Mouse (Mus musculus) skeletal muscle tissue, adult 2 months (tissue): ENCODE measurements around the gene Zfp61.
A peak's percentile ranks its signal among the peaks of the same experiment; 100 is the strongest.

Experiments used
- DNase-seq: peaks from one replicate; pipeline ENCODE4 v3.0.0-alpha.2; 2012; ENCODE audit warnings: low read depth, low spot score

Gene Zfp61

DNA sequence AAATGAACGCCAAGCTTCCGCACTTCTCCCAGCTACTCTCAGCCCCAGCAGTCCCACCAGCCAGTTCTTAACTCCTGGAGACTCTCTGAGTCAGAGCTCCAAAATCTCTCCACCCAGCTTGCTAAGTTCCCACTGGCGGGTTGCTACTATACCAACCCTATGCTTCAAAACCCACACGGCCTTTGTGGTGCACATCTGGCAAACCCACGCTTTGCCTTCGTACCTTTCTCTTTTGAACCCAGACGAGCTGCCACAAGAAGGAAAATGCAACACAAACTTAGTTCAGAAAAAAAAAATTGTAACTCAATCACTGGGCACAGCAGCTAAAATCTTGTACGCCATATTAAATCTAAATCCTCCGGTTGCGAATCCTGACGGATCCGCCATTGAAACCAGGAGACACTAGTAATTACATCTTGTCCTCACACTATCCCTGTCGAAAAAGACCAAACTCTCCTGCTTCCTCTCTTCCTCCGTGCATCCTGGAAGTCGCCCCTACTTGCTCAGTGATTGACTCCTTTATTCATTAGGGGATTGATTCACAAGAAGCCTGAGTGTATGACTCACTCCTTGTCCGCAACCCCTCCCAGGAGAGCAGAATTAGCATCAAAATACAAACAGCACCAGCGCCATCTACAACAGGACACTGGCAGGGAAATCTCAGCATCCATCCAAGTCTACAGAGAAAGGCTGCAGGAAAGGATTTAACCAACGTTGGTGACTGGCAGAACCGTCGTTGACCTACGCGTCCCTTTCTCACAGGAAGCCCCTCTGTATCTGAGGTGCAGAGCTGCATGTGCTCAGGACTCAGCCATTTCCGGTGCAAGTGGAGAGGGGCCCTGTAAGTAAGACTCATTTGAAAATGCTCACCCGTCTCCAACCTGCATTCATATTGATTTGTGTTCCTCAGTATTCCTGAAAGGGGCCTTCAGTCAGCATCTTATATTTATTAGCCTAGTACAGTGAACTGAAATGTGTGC lies 32.6 kb downstream of the Zfp61 start:
- DNase-seq, result no peak

DNA sequence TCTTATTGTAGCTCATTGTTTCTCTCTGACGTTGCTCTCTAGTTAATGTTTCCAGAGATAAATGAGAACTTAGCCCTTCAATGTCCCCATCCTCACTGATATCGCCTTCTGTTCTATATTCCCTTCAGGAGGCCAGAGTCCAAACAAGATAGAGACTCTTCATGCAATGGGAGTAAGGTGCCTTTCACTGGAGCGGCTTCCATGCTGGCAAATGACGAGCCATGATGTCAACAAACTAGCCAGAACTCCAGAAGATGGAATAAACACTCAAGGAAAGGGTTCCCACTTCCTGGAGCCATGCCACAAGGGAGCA lies 41.1 kb downstream of the Zfp61 start:
- no peak for DNase-seq

DNA sequence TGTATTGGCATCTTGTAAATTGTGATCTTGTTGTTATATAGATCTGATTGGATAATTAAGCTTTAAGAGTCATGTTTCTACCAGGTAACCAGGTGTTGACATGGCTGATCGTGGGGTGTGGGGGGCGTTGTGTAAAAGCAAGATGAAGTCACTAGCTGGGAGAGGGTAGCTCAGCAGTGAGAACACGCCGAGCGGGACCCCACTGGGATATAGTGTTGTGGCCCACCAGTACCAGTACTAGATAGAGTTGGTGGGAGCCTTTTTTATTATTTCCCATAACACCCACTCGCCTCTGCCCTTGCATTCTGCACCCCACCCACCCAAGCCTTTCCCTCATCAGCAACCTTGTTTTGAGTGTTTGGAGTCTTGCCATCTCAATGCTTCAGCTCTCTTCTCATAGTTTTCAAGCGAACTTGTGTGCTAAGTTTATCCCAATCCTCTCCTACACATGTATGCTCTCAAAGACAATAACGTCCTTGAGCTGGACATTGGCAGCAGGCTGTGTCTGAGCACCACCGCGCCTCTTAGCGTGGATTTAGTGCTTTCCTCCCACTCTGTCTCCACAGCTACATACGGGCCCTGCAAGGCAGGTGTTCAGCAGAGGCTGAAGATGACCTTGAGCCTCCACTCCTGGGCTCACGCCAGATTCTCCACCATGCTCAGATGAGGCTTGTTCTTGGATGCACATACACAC lies 41.6 kb downstream of the Zfp61 start:
- DNase-seq, result no peak

DNA sequence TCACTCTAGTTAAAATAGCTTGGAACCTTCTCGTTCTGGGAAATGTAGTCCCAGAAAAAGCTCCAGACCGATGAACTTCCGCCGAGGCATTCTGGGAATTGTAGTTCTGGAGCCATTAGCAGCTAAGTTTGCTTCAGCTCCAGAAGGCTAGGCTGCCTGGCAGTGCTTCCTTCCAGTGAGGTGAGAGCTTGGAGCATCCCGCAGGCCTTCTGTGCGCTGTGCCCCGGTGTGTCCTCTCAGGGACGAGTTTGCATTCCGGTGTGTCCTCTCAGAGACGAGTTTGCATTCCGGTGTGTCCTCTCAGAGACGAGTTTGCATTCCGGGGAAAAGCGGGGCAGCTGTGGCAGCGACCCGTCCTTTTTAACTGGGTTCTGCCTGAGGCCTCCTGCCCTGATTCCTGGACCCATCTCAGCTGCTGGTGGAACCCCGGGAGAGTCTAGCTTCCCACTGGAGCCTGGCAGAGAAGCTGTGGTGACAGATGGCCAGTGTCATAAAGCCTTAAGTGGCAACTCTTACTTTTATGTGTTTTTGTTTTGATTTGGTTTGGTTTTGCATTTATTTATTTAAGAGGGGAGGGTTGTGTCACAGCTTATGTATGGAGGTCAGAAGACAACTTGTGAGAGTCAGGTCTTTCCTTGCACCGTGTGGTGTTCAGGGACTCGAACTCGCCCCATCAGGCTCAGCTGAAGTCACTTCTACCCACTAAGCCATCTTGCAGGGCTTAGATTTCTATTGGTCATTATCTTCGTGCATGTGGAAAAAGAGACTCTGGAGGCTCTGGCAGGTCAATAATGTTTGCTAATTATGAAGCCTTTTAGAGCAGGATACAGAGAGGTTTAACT lies 46.2 kb downstream of the Zfp61 start, which contains the start of gene Zfp108:
Gene Zfp108 (plus strand): TSS at position 162 of the 842 bp plus-strand sequence.
- DNase-seq, result peak; percentile 79

DNA sequence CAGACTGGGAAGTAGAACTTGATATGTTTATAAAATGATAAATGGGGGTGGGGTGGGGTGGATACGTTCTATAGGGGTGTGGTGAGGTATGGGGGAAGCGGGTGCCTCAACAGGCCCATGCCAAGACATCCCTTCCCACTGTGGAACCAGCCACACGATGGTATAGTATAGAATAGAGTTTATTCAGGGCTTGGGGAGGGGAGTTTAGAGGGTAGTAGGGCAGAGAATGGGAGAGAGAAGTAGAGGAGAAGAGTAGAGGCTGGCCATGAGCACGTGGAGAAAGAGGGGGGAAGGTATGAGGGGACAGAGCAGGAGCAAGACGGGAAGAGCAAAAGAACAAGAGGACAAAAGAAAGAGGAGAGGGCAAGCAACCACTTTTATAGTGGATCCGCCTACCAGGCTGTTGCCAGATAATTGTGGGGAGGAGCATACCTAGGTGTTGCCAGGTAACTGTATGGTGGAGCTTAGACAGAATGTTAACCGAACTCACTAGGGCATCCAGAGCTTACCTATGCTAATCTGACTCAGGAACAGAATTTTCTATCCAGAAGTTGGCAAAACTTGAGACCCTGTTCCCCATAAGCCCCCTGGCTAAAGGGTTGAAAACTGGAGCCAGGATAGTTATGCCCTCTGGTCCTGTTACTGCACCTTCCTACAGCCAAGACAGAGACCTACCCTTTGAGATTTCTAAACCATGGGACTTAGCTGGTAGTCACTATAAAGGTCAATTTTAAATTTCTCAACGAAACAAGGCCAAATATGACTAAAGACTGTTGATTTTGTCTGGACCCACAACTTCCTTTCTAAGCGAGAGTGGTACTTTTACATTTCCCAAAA lies 47.0 kb downstream of the Zfp61 start:
- no peak for DNase-seq
